Mouse (Mus musculus) heart, embryonic 13.5 days (tissue): ENCODE data around the gene Frem2. TPM values are rescaled to one million over a fixed set of nuclear protein-coding genes. Genes with fewer than 3 reads are reported as not detected.
A peak's percentile ranks its signal among the peaks of the same experiment; 100 is the strongest.

Experiments
- ATAC-seq: fragments of 200-750 bp; cut with Nextera tagmentation; 2 replicates; pipeline ENCODE4 v1.8.0; 2017; ENCODE audit warnings: moderate TSS enrichment; ENCODE audit not compliant: insufficient number of reproducible peaks, low FRiP score, low TSS enrichment; ENCODE audit errors: extremely low read depth
- H3K27ac ChIP-seq: fragments of 300-500 bp; sonication (generic); replicated peaks from 2 replicates; pipeline ENCODE4 v1.5.1; 2015; ENCODE audit warnings: moderate library complexity, mild to moderate bottlenecking, inconsistent platforms
- H3K27me3 ChIP-seq: fragments of 300-500 bp; sonication (generic); replicated peaks from 2 replicates; pipeline ENCODE4 v1.6.1; 2015; ENCODE audit warnings: mild to moderate bottlenecking, inconsistent platforms
- H3K36me3 ChIP-seq: fragments of 300-500 bp; sonication (generic); 2 replicates; pipeline ENCODE4 v1.6.1; 2015; ENCODE audit warnings: mild to moderate bottlenecking, inconsistent platforms
- H3K4me1 ChIP-seq: fragments of 300-500 bp; sonication (generic); 2 replicates; pipeline ENCODE4 v1.6.1; 2015; ENCODE audit warnings: inconsistent platforms
- H3K4me2 ChIP-seq: fragments of 300-500 bp; sonication (generic); 2 replicates; pipeline ENCODE4 v1.6.1; 2015; ENCODE audit warnings: inconsistent platforms, mild to moderate bottlenecking, moderate library complexity
- H3K4me3 ChIP-seq: fragments of 300-500 bp; sonication (generic); 2 replicates; pipeline ENCODE4 v1.5.1; 2015; ENCODE audit warnings: moderate library complexity, mild to moderate bottlenecking, inconsistent platforms
- H3K9ac ChIP-seq: fragments of 300-500 bp; sonication (generic); 2 replicates; pipeline ENCODE4 v1.6.1; 2015; ENCODE audit warnings: inconsistent platforms, mild to moderate bottlenecking, moderate library complexity
- H3K9me3 ChIP-seq: fragments of 300-500 bp; sonication (generic); 2 replicates; pipeline ENCODE4 v1.6.1; 2016; ENCODE audit warnings: inconsistent platforms
- WGBS: fragments of 180-500 bp; shearing (Covaris S2); methylation state at CpG from one replicate; pipeline ENCODE4 v1.1.7; 2015; ENCODE audit warnings: mixed read lengths; 5-methylcytosine and 5-hydroxymethylcytosine counted together
- polyA plus RNA-seq: library from polyadenylated mRNA; unstranded; fragments of >200 nt; fragmentation: Nextera tagmentation; extraction: Ambion mirVana; gene quantifications from 2 replicates; pipeline ENCODE4 v1.2.1, GENCODE M21; 2015

Frem2 gene
- polyA plus RNA-seq, 1 experiment from 2014 or later = 3.7 TPM

DNA sequence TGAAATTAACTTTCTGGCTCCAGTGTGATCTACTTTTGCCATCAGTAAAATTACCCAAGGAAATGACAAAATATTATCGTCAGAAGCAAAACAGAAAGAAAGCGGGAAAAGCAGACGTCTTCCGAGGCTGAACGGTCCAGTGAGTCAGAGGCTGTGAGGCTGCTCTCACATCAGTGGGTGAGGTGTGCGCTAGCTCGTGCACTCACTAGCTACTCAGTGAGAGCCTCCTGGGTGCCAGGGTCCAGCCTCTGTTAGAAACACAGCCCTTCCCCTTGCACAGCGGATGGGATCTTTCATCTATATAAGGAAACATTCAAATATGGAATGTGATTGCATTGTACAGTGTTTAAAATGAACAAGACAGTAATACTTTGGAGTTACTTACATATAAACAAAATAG lies 36.8 kb downstream of the Frem2 start:
- H3K4me2 ChIP-seq = no peak overlapping the region
- H3K27me3 ChIP-seq = no peaks in the 10 kb centered on the region
- H3K4me1 ChIP-seq = peaks cover 9% of the 10 kb centered on the region; the same call in 1 of the 2 replicates
- H3K9ac ChIP-seq = no peak overlapping the region
- H3K9me3 ChIP-seq = no peaks in the 10 kb centered on the region
- no peak overlapping the region for H3K4me3 ChIP-seq
- WGBS = 72% methylated on average over 8 of the region's 8 CpGs
- H3K27ac ChIP-seq = no peak overlapping the region
- no peaks in the 10 kb centered on the region for H3K36me3 ChIP-seq
- no peak; the same call in 1 of the 2 replicates for ATAC-seq

DNA sequence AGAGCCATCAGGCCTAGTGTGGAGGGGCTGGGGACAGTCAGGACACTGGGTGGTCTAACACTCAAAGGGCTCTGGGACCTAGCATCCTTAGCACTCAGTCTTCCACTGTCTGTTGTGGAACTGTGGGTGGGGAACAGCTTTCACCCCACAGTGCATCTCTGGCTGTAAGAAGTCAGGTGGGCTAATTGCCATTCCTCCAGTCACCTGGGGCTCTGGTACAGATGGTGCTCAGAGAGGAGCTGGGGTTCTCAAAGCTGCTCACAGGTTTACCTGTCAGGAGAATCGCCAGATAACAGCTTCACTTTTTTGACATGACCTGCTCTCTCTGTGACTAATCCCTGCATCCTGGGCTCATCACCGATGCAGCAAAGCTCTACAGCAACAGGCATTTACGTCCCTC lies 46.0 kb downstream of the Frem2 start:
- Histone ChIP-seq H3K4me3 (no peak overlapping the region), H3K4me2 (no peak overlapping the region), H3K9ac (no peak overlapping the region), H3K27me3 (no peaks in the 10 kb centered on the region), H3K9me3 (no peaks in the 10 kb centered on the region), H3K4me1 (peaks cover 10% of the 10 kb centered on the region), H3K36me3 (no peaks in the 10 kb centered on the region), H3K27ac (no peak overlapping the region)
- WGBS = 69% methylated on average over 3 of the region's 3 CpGs
- no peak for ATAC-seq

- Histone ChIP-seq H3K9ac (no peak overlapping the region), H3K27ac (no peak overlapping the region), H3K4me2 (no peak overlapping the region), H3K4me3 (no peak overlapping the region), H3K27me3 (no peaks in the 10 kb centered on the region), H3K9me3 (no peaks in the 10 kb centered on the region), H3K4me1 (peaks cover 10% of the 10 kb centered on the region), H3K36me3 (no peaks in the 10 kb centered on the region)
- ATAC-seq = no peak
- WGBS = 70% methylated on average over 4 of the region's 4 CpGs
These were observed 47.3 kb downstream of the Frem2 start for GRCm38 (mm10) chr3:53609851-53610250.

GRCm38 (mm10) chr3:53600140-53600539 lies 57.0 kb downstream of the Frem2 start:
- Histone ChIP-seq H3K4me3 (no peak overlapping the region), H3K4me2 (no peak overlapping the region), H3K27me3 (no peaks in the 10 kb centered on the region), H3K4me1 (peaks cover 17% of the 10 kb centered on the region), H3K9ac (no peak overlapping the region), H3K36me3 (no peaks in the 10 kb centered on the region), H3K9me3 (no peaks in the 10 kb centered on the region), H3K27ac (no peak overlapping the region)
- no peak for ATAC-seq
- 68% methylated on average over 4 of the region's 4 CpGs for WGBS

- H3K27ac ChIP-seq = no peak overlapping the region
- ATAC-seq = no peak
- 33% methylated on average over 7 of the region's 7 CpGs for WGBS
These were observed 57.8 kb downstream of the Frem2 start for GRCm38 (mm10) chr3:53599315-53599714.

GRCm38 (mm10) chr3:53598153-53598800 lies 58.9 kb downstream of the Frem2 start:
- 10% methylated on average over 9 of the region's 9 CpGs for WGBS
- ATAC-seq = no peak
- no peak overlapping the region for H3K4me3 ChIP-seq
- H3K9me3 ChIP-seq = no peaks in the 10 kb centered on the region
- H3K4me1 ChIP-seq = peaks cover 17% of the 10 kb centered on the region
- H3K36me3 ChIP-seq = no peaks in the 10 kb centered on the region
- no peak overlapping the region for H3K27ac ChIP-seq
- H3K4me2 ChIP-seq = peak overlapping the region; percentile 49
- peak overlapping the region; percentile 47; the same call in 1 of the 2 replicates for H3K9ac ChIP-seq
- no peaks in the 10 kb centered on the region for H3K27me3 ChIP-seq

More at GRCm38 (mm10) chr3:53599315-53599714, 57.8 kb downstream of the Frem2 start:
- Histone ChIP-seq H3K4me1 (peaks cover 17% of the 10 kb centered on the region), H3K9ac (no peak overlapping the region), H3K4me2 (no peak overlapping the region), H3K4me3 (no peak overlapping the region), H3K27me3 (no peaks in the 10 kb centered on the region), H3K9me3 (no peaks in the 10 kb centered on the region), H3K36me3 (no peaks in the 10 kb centered on the region)

DNA sequence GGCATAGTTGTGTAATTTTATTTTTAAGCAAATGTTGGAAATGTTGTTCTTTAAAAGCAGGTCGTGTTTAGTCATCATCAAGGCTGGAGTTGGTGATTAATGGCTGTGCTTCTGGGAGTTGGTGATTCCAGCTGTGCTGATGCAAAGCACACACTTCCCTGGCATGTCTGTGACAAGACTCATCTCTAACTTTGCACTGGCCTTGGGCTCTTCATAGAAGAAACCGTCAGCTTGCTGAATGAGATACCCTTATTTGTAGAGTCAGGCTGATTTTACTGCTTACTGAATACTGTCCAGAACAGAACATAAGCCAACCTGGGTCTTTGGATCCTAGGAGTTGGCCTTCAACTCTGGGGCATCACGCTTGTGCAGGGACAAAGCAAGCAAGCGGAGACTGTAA lies 62.7 kb downstream of the Frem2 start:
- H3K9me3 ChIP-seq = no peaks in the 10 kb centered on the region
- WGBS = 68% methylated on average over 4 of the region's 4 CpGs
- no peak overlapping the region for H3K4me2 ChIP-seq
- no peak overlapping the region for H3K9ac ChIP-seq
- H3K36me3 ChIP-seq = no peaks in the 10 kb centered on the region
- H3K4me3 ChIP-seq = no peak overlapping the region
- H3K4me1 ChIP-seq = peaks cover 28% of the 10 kb centered on the region
- no peaks in the 10 kb centered on the region for H3K27me3 ChIP-seq
- ATAC-seq = no peak
- no peak overlapping the region for H3K27ac ChIP-seq

- Histone ChIP-seq H3K27ac (no peak overlapping the region), H3K9me3 (no peaks in the 10 kb centered on the region), H3K4me2 (no peak overlapping the region), H3K27me3 (no peaks in the 10 kb centered on the region), H3K4me3 (no peak overlapping the region), H3K9ac (no peak overlapping the region), H3K4me1 (peaks cover 26% of the 10 kb centered on the region), H3K36me3 (no peaks in the 10 kb centered on the region)
- ATAC-seq = no peak
- 38% methylated on average over 3 of the region's 3 CpGs for WGBS
These were observed 63.4 kb downstream of the Frem2 start for GRCm38 (mm10) chr3:53593718-53594117.

DNA sequence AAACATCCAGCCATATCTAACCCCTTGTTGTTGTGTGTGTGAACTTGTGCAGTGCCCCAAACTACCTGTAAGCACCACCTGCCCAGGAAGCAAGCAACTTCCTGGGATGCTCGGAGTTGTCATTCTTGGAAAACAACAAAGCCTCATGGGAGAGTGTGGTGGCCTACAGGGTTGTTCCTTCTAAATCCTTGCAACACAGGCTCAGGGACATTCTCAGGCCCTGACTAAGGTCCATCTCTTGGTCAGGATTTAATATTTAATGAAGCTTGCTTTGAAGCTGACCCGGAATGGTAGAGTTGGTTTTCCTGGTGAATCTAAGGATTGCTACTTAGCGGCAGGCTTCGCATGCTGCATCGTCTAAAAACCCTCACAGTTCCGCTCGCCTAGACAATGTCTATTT lies 65.1 kb downstream of the Frem2 start:
- H3K27me3 ChIP-seq = no peaks in the 10 kb centered on the region
- no peaks in the 10 kb centered on the region for H3K36me3 ChIP-seq
- H3K9ac ChIP-seq = no peak overlapping the region
- WGBS = 85% methylated on average over 7 of the region's 7 CpGs
- no peaks in the 10 kb centered on the region for H3K9me3 ChIP-seq
- no peak overlapping the region for H3K4me3 ChIP-seq
- no peak overlapping the region for H3K4me2 ChIP-seq
- ATAC-seq = no peak
- H3K4me1 ChIP-seq = peaks cover 13% of the 10 kb centered on the region
- no peak overlapping the region for H3K27ac ChIP-seq

- no peak for ATAC-seq
- Histone ChIP-seq H3K27me3 (no peaks in the 10 kb centered on the region), H3K9me3 (no peaks in the 10 kb centered on the region), H3K4me3 (no peak overlapping the region), H3K4me1 (peaks cover 11% of the 10 kb centered on the region), H3K27ac (no peak overlapping the region), H3K36me3 (no peaks in the 10 kb centered on the region), H3K9ac (no peak overlapping the region), H3K4me2 (peak overlapping the region; percentile 11; the same call in 1 of the 2 replicates)
- 8% methylated on average over 2 of the region's 2 CpGs for WGBS
These were observed 67.0 kb downstream of the Frem2 start for GRCm38 (mm10) chr3:53590139-53590621.

- Histone ChIP-seq H3K4me3 (no peak overlapping the region), H3K36me3 (no peaks in the 10 kb centered on the region), H3K27ac (no peak overlapping the region), H3K27me3 (no peaks in the 10 kb centered on the region), H3K4me1 (no peaks in the 10 kb centered on the region), H3K9me3 (no peaks in the 10 kb centered on the region), H3K9ac (no peak overlapping the region), H3K4me2 (no peak overlapping the region)
- WGBS = 77% methylated on average over 8 of the region's 8 CpGs
- no peak for ATAC-seq
These were observed 73.9 kb downstream of the Frem2 start for GRCm38 (mm10) chr3:53583248-53583647.

- no peak overlapping the region for H3K27ac ChIP-seq
- H3K4me1 ChIP-seq = no peaks in the 10 kb centered on the region
- H3K4me3 ChIP-seq = no peak overlapping the region
- H3K4me2 ChIP-seq = no peak overlapping the region
- no peak overlapping the region for H3K9ac ChIP-seq
- H3K27me3 ChIP-seq = no peaks in the 10 kb centered on the region
- no peaks in the 10 kb centered on the region for H3K36me3 ChIP-seq
- WGBS = 49% methylated on average over 5 of the region's 5 CpGs
- ATAC-seq = no peak
- no peaks in the 10 kb centered on the region for H3K9me3 ChIP-seq
These were observed 76.4 kb downstream of the Frem2 start for GRCm38 (mm10) chr3:53580596-53581254.
